Mouse (Mus musculus): ENCODE measurements around the gene Rnf149. TPM values are rescaled to one million over a fixed set of nuclear protein-coding genes. Genes with fewer than 3 reads are reported as not detected.

Rnf149 gene
- polyA plus RNA-seq (2014; fragmentation: Illumina TruSeq; extraction: RNeasy Lipid Tissue Mini Kit (QIAGEN cat#74804); ENCODE audit: low read depth, low replicate concordance), result 9.3 TPM

GRCm38 (mm10) chr1:39577253-39577705 is at the start of gene Rnf149:
TSS of gene Rnf149 (minus strand) at chr1:39577405.

GRCm38 (mm10) chr1:39534831-39535230 is 42.4 kb downstream of the Rnf149 start, which contains the start of gene Cnot11:
TSS of gene Cnot11 (plus strand) at chr1:39534992.

Other genes with a start within 250 kb of the Rnf149 start
- 592 TPM for gene Rpl31, start 209.6 kb downstream of the Rnf149 start, polyA plus RNA-seq (2014; fragmentation: Illumina TruSeq; extraction: RNeasy Lipid Tissue Mini Kit (QIAGEN cat#74804); ENCODE audit: low read depth, low replicate concordance)
- 5.6 TPM for gene Tbc1d8, start 98.7 kb downstream of the Rnf149 start, polyA plus RNA-seq (2014; fragmentation: Illumina TruSeq; extraction: RNeasy Lipid Tissue Mini Kit (QIAGEN cat#74804); ENCODE audit: low read depth, low replicate concordance)
- 15.6 TPM for gene Cnot11, start 42.4 kb downstream of the Rnf149 start, polyA plus RNA-seq (2014; fragmentation: Illumina TruSeq; extraction: RNeasy Lipid Tissue Mini Kit (QIAGEN cat#74804); ENCODE audit: low read depth, low replicate concordance)
- not detected for gene Creg2, start 74.1 kb upstream of the Rnf149 start, polyA plus RNA-seq (2014; fragmentation: Illumina TruSeq; extraction: RNeasy Lipid Tissue Mini Kit (QIAGEN cat#74804); ENCODE audit: low read depth, low replicate concordance)
- gene Rfx8, start 143.6 kb upstream of the Rnf149 start, polyA plus RNA-seq (2014; fragmentation: Illumina TruSeq; extraction: RNeasy Lipid Tissue Mini Kit (QIAGEN cat#74804); ENCODE audit: low read depth, low replicate concordance), result not detected
- gene Gm3646, start 227.9 kb upstream of the Rnf149 start, polyA plus RNA-seq (2014; fragmentation: Illumina TruSeq; extraction: RNeasy Lipid Tissue Mini Kit (QIAGEN cat#74804); ENCODE audit: low read depth, low replicate concordance), result 24.0 TPM

Measured in heart, adult 10 weeks (tissue).